Mouse (Mus musculus): Measurements from ENCODE around the gene Npr1. TPM values are rescaled to one million over a fixed set of nuclear protein-coding genes. Genes with fewer than 3 reads are reported as not detected.
A peak's percentile ranks its signal among the peaks of the same experiment; 100 is the strongest.

Gene Npr1
- total and polyA plus RNA-seq, 2 experiments from 2014 or later: 2.0 to 4.1 TPM

DNA sequence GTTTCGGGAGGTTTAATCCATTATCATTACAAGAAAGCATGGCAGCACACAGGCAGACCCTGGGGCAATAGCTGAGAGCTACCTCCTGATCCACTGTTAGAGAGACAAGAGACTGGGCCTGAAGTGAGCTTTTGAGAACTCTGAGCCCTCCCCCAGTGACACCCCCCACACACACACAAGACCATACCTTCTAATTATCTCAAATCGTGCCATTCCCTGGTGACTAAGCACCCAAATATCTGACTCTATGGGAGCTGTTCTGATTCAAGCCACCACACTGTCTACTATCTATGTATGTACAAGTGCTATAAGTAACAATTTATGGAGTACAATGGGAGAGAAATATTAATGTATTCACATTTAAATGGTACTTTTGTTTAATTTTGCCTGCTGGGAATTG is 24.9 kb downstream of the Npr1 start:
- ATAC-seq (ENCODE audit: low FRiP score): no peak
- Histone ChIP-seq H3K9ac (replicated peaks; ENCODE audit: low read length, poor library complexity, severe bottlenecking) (no peak overlapping the region), H3K4me3 (ENCODE audit: low read depth, low read length) (no peak overlapping the region), H3K27ac (ENCODE audit: low read depth, low read length) (no peak overlapping the region), H3K4me1 (ENCODE audit: insufficient read depth, low read length) (no peaks in the 10 kb centered on the region), H3K27me3 (ENCODE audit: insufficient read depth, low read length) (no peaks in the 10 kb centered on the region), H3K4me2 (ENCODE audit: low read depth, low read length, poor library complexity, severe bottlenecking) (no peak overlapping the region), H3K36me3 (ENCODE audit: insufficient read depth, low read length) (no peaks in the 10 kb centered on the region), H3K9me3 (ENCODE audit: low read length) (no peaks in the 10 kb centered on the region)
- no peak for DNase-seq (ENCODE audit: low spot score)
- WGBS: 89% methylated on average over 2 of the region's 2 CpGs
- TF ChIP-seq CTCF (IDR thresholded peaks at IDR 0.05): no peak

DNA sequence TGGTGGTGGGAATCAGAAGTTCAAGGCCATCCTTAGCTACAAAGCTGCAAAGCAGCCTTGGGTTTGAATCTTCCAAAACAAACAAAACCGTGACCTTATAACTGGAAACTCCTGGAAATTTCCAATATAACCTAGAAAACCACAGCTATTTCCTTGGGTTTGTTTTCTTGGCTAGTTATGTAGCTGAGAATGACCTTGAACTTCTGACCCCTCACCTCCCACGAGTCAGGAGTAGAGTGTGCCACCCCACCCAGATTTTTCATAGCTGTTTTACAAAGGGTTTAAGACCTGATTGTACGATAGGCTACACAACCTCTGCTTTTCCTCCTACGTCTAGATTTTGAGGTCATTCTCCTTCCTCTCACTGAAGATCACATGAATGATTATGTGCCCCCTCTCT is 28.5 kb downstream of the Npr1 start:
- DNase-seq (ENCODE audit: low spot score) (no peak), ATAC-seq (ENCODE audit: low FRiP score) (no peak)
- Histone ChIP-seq H3K27me3 (ENCODE audit: insufficient read depth, low read length) (no peaks in the 10 kb centered on the region), H3K36me3 (ENCODE audit: insufficient read depth, low read length) (no peaks in the 10 kb centered on the region), H3K4me1 (ENCODE audit: insufficient read depth, low read length) (peaks cover 5% of the 10 kb centered on the region; the same call in 1 of the 2 replicates), H3K4me2 (ENCODE audit: low read depth, low read length, poor library complexity, severe bottlenecking) (no peak overlapping the region), H3K27ac (ENCODE audit: low read depth, low read length) (no peak overlapping the region), H3K9ac (replicated peaks; ENCODE audit: low read length, poor library complexity, severe bottlenecking) (no peak overlapping the region), H3K9me3 (ENCODE audit: low read length) (no peaks in the 10 kb centered on the region), H3K4me3 (ENCODE audit: low read depth, low read length) (no peak overlapping the region)
- no peak for TF ChIP-seq CTCF (IDR thresholded peaks at IDR 0.05)
- WGBS: 73% methylated on average over 4 of the region's 4 CpGs

DNA sequence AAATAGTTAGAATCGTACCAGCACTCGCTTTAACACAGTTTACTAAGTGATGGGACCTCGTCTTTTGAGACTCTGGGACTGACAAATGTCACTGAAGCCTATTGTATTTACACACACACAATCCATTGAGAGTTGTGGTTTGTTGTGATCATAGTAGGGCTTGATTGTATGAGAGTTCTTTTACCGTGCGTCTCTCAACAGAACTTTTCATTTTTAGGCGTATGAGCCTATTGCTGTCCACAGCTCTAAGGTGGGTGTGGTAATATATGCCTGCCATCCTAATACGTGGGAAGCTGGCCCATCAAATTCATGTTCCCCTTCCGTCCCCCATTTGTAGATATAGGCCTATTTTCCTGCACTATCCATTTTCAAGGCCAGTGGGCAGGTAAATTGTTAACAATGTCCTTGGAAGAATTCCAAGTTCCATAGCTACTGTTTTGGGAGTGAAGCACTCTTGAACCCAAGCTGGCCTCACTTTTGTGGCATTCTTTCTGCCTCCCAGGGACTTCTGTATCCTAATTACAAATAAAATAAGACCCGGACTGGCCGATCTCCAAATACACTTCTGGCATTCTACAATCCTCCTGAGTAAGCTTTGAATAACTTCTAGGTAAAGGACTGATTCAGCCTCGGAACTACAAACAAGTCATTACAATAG is 31.5 kb downstream of the Npr1 start:
- 54% methylated on average over 11 of the region's 11 CpGs for WGBS
- peaks cover 12% of the 10 kb centered on the region; the same call in 1 of the 2 replicates for H3K4me1 ChIP-seq (ENCODE audit: insufficient read depth, low read length)
- H3K4me3 ChIP-seq (ENCODE audit: low read depth, low read length): peak overlapping the region; percentile 82
- DNase-seq (ENCODE audit: low spot score) (no peak), ATAC-seq (ENCODE audit: low FRiP score) (no peak)
- H3K9ac ChIP-seq (replicated peaks; ENCODE audit: low read length, poor library complexity, severe bottlenecking): 0 out of 2 replicates have a peak overlapping the region, but pooled peaks have one; percentile 15
- no peaks in the 10 kb centered on the region for H3K9me3 ChIP-seq (ENCODE audit: low read length)
- no peaks in the 10 kb centered on the region for H3K36me3 ChIP-seq (ENCODE audit: insufficient read depth, low read length)
- H3K27ac ChIP-seq (ENCODE audit: low read depth, low read length): peak overlapping the region; percentile 39; the same call in 1 of the 2 replicates
- no peak for TF ChIP-seq CTCF (IDR thresholded peaks at IDR 0.05)
- no peaks in the 10 kb centered on the region for H3K27me3 ChIP-seq (ENCODE audit: insufficient read depth, low read length)
- H3K4me2 ChIP-seq (ENCODE audit: low read depth, low read length, poor library complexity, severe bottlenecking): peak overlapping the region; percentile 98

DNA sequence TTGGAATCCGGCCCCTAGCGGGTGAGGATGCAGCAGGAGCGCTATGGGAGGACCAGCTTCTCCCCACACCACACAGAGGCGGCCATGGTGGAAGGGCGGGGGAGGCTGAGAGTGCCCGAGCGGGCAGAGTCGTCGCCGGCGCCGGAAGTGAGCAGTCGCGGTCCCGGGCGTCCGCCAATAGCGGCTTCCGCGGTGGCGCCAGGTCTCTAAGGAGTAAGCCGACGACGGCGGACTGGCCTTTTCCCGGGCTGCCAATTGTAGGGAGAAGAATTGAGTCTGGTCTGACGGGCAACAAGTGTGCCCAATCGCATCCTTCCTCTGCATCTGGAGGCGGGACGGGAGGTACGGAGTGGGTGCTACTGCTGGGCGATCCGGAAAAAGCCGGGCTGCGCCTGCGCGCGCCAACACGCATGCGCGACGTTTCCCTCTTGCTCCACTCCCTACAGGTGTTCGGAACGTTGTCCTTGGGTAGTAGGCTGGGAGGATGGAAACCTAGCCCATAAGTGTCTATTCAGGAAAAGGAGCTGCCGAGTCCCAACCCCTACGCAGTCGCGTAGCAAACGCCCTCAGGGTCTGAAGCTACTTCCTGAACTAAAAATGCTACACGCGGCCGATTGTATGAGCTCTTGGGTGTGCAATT is 32.2 kb downstream of the Npr1 start, which contains the start of gene Ints3:
Gene Ints3, minus strand, starts transcription at position 242 of the 640 bp plus-strand sequence.
- peak within 1 kb of the TSS; percentile 82 for H3K4me3 ChIP-seq (ENCODE audit: low read depth, low read length)
- peak within 1 kb of the TSS; percentile 98 for H3K4me2 ChIP-seq (ENCODE audit: low read depth, low read length, poor library complexity, severe bottlenecking)
- DNase-seq (ENCODE audit: low spot score) (peak; percentile 100), ATAC-seq (ENCODE audit: low FRiP score) (peak; percentile 99)
- peak within 1 kb of the TSS; percentile 94 for H3K27ac ChIP-seq (ENCODE audit: low read depth, low read length)
- WGBS: under 1% methylated on average over 50 of the region's 52 CpGs
- no peaks in the 10 kb centered on the region for H3K36me3 ChIP-seq (ENCODE audit: insufficient read depth, low read length)
- no peaks in the 10 kb centered on the region for H3K27me3 ChIP-seq (ENCODE audit: insufficient read depth, low read length)
- peaks cover 12% of the 10 kb centered on the region; the same call in 1 of the 2 replicates for H3K4me1 ChIP-seq (ENCODE audit: insufficient read depth, low read length)
- TF ChIP-seq CTCF (IDR thresholded peaks at IDR 0.05): no peak
- H3K9ac ChIP-seq (replicated peaks; ENCODE audit: low read length, poor library complexity, severe bottlenecking): peak within 1 kb of the TSS; percentile 88
- no peaks in the 10 kb centered on the region for H3K9me3 ChIP-seq (ENCODE audit: low read length)

DNA sequence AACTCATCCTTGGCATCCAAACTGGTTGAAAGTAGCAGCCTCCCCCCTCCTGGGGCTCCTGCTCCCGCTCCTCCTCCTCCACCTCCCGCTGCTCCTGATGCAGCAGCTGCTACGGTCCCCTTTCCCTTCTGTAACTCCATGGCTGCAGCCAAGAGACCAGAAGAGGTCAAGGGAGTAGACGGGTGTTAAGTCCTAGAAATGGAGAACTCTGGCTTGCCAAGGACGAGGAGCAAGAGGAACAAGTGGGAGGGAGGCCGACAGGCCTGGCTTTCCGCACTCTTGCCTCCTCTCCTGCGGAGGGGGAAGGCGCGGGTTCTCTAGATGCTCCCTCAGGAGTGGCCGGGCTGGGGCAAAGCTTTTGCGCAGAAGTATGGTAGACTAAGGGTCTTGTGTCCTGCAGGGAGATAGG is 32.9 kb downstream of the Npr1 start:
- H3K9me3 ChIP-seq (ENCODE audit: low read length): no peaks in the 10 kb centered on the region
- peak overlapping the region; percentile 82 for H3K4me3 ChIP-seq (ENCODE audit: low read depth, low read length)
- DNase-seq (ENCODE audit: low spot score): peak; percentile 36
- H3K36me3 ChIP-seq (ENCODE audit: insufficient read depth, low read length): no peaks in the 10 kb centered on the region
- H3K4me1 ChIP-seq (ENCODE audit: insufficient read depth, low read length): peaks cover 12% of the 10 kb centered on the region; the same call in 1 of the 2 replicates
- peak; percentile 22; the same call in 1 of the 2 replicates for ATAC-seq (ENCODE audit: low FRiP score)
- H3K4me2 ChIP-seq (ENCODE audit: low read depth, low read length, poor library complexity, severe bottlenecking): peak overlapping the region; percentile 98
- no peaks in the 10 kb centered on the region for H3K27me3 ChIP-seq (ENCODE audit: insufficient read depth, low read length)
- TF ChIP-seq CTCF (IDR thresholded peaks at IDR 0.05): no peak
- WGBS: 0% methylated on average over 12 of the region's 12 CpGs
- H3K27ac ChIP-seq (ENCODE audit: low read depth, low read length): peak overlapping the region; percentile 94
- peak overlapping the region; percentile 88 for H3K9ac ChIP-seq (replicated peaks; ENCODE audit: low read length, poor library complexity, severe bottlenecking)

DNA sequence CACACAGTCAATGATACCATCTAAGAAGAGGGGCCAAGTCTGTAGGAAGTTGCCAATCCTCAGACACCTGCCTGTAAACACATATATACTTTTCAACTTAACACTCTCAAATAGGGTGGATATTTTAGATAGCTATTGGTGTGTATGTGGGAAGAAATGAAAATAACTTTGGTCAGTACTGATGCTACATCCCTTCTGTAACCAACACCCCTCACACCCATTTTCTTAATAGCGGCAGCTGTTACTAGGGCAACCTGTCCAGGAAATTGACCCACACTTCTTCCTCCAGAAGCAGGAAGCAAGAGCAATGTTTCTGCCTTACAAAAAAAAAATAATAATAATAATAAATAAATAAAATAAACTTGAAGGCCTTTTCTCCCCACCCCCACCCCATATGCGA is 33.3 kb downstream of the Npr1 start:
- TF ChIP-seq CTCF (IDR thresholded peaks at IDR 0.05): no peak
- peak overlapping the region; percentile 82 for H3K4me3 ChIP-seq (ENCODE audit: low read depth, low read length)
- 12% methylated on average over 2 of the region's 2 CpGs for WGBS
- peaks cover 12% of the 10 kb centered on the region; the same call in 1 of the 2 replicates for H3K4me1 ChIP-seq (ENCODE audit: insufficient read depth, low read length)
- no peak overlapping the region for H3K27ac ChIP-seq (ENCODE audit: low read depth, low read length)
- no peaks in the 10 kb centered on the region for H3K9me3 ChIP-seq (ENCODE audit: low read length)
- no peaks in the 10 kb centered on the region for H3K36me3 ChIP-seq (ENCODE audit: insufficient read depth, low read length)
- DNase-seq (ENCODE audit: low spot score) (no peak), ATAC-seq (ENCODE audit: low FRiP score) (no peak)
- H3K9ac ChIP-seq (replicated peaks; ENCODE audit: low read length, poor library complexity, severe bottlenecking): peak overlapping the region; percentile 88
- peak overlapping the region; percentile 98 for H3K4me2 ChIP-seq (ENCODE audit: low read depth, low read length, poor library complexity, severe bottlenecking)
- no peaks in the 10 kb centered on the region for H3K27me3 ChIP-seq (ENCODE audit: insufficient read depth, low read length)
